Mouse (Mus musculus): Measurements from ENCODE around the gene D630003M21Rik. TPM values are rescaled to one million over a fixed set of nuclear protein-coding genes. Genes with fewer than 3 reads are reported as not detected.

Gene D630003M21Rik
- polyA plus RNA-seq, 1 experiment from 2014 or later = 5.3 TPM

DNA sequence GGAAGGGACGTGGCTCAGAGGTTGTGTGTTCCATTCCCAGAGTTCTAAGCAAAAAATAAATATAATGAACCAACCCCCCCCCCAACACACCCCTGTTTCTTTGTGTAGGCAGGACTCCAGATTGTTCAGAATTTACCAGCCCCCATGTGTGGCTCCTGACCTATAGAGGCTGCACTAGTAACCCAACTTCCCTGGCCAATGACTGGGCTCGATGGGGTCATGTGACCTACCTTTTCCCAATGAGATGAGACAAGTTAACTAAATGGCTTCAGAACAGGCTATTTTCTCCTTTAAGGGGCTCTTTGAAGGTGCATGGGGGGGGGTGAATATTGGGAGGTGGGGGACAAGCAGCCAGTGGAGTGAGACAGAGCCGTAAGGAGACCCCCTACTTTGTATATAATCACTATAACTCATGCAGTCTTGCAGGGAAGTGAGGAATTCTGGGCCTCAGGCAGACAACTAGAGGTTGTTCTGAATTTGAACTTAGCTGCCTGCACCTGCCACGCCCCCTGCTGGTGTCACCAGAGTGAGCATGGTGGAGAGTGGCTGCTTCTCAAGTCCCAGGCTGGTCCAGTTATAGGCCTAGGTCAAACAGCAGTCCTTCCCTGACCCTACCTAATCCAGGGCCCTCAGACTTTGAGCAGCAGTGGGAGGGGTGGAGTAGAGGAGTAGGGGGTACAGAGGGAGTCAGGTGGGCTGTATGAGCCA lies 17.1 kb downstream of the D630003M21Rik start:
- 66% methylated on average over 4 of the region's 4 CpGs for whole genome bisulfite sequencing
- ATAC-seq (ENCODE audit: borderline replicate concordance, extremely low read depth, low FRiP score, low TSS enrichment) = no peak

DNA sequence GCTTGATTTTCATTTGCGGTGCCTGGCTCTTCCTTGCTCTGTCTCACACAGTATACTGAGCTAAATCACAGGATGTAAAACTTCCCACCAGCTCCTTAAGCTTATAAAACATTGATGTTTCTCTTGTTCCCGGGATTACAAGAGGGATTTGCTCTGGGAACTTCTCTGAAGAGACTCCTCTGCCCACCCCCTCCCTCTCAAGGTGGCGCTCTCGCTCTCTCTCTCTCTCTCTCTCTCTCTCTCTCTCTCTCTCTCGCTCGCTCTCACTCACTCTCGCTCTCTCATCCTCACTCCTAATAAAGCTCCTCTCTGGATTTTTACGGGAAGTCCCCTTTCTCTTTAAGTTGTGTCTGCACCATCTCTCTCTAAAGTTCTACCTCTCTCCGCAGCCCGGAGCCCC lies 18.1 kb downstream of the D630003M21Rik start:
- Histone ChIP-seq H3K27ac (no peak overlapping the region), H3K9me3 (no peaks in the 10 kb centered on the region), H3K4me1 (peaks cover 34% of the 10 kb centered on the region), H3K4me2 (no peak overlapping the region; the same call in 1 of the 2 replicates), H3K36me3 (no peaks in the 10 kb centered on the region), H3K27me3 (no peaks in the 10 kb centered on the region), H3K9ac (0 out of 2 replicates have a peak overlapping the region, but pooled peaks have one; percentile 28), H3K4me3 (no peak overlapping the region)
- 29% methylated on average over 10 of the region's 10 CpGs for WGBS
- ATAC-seq (ENCODE audit: borderline replicate concordance, extremely low read depth, low FRiP score, low TSS enrichment) = no peak

More for the DNA sequence above, 17.1 kb downstream of the D630003M21Rik start:
- H3K9ac ChIP-seq = peak overlapping the region; percentile 28; the same call in 1 of the 2 replicates
- H3K36me3 ChIP-seq = no peaks in the 10 kb centered on the region
- no peak overlapping the region for H3K4me2 ChIP-seq
- H3K27me3 ChIP-seq = no peaks in the 10 kb centered on the region
- peaks cover 39% of the 10 kb centered on the region for H3K4me1 ChIP-seq
- H3K4me3 ChIP-seq = no peak overlapping the region
- no peak overlapping the region for H3K27ac ChIP-seq
- H3K9me3 ChIP-seq = no peaks in the 10 kb centered on the region

DNA sequence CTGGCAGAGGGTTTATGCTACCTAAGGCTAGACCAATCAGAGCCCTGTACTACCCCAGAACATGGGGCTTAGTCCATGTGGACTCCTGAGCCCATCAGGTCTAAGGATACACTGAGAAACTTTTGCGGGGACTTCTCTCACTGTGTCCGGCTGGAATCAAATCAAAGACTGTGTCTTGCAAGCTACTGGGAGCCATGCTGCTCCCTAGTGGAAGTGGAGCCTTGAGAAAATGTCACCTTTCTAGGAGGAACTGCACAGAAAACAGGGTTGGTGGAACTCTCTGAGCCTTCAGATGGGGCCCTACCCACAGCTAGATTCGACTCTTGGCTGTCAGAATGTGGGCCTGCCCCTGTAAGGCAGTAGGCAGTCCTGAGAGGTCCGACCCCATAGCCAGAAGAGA lies 18.5 kb downstream of the D630003M21Rik start:
- H3K27ac ChIP-seq = no peak overlapping the region
- H3K4me2 ChIP-seq = no peak overlapping the region
- peaks cover 31% of the 10 kb centered on the region for H3K4me1 ChIP-seq
- ATAC-seq (ENCODE audit: borderline replicate concordance, extremely low read depth, low FRiP score, low TSS enrichment) = no peak
- no peak overlapping the region for H3K4me3 ChIP-seq
- no peaks in the 10 kb centered on the region for H3K36me3 ChIP-seq
- no peaks in the 10 kb centered on the region for H3K9me3 ChIP-seq
- WGBS = 43% methylated on average over 4 of the region's 4 CpGs
- H3K9ac ChIP-seq = no peak overlapping the region
- no peaks in the 10 kb centered on the region for H3K27me3 ChIP-seq

DNA sequence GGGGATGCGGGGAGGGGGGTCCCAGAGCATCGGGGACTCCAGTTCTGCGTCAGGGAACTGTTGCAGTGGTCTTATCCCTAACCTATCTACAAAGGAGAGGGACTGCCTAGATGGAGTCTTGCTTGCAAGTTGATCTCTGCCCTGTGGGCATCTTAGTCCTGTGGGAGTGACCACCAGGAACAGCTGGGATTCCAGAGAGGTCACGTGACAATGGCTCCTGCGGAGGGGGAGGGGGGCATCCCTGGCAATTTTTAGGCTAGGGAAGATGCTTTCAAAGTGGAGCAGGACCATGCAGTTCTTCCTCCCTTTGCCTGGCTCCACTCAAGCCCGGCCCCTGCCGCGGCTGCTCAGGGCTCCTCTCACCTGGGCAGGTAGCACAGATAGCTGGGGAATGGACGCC lies 19.2 kb downstream of the D630003M21Rik start:
- no peak overlapping the region for H3K4me3 ChIP-seq
- 59% methylated on average over 9 of the region's 9 CpGs for WGBS
- no peaks in the 10 kb centered on the region for H3K36me3 ChIP-seq
- ATAC-seq (ENCODE audit: borderline replicate concordance, extremely low read depth, low FRiP score, low TSS enrichment) = no peak
- no peaks in the 10 kb centered on the region for H3K9me3 ChIP-seq
- no peak overlapping the region for H3K4me2 ChIP-seq
- no peaks in the 10 kb centered on the region for H3K27me3 ChIP-seq
- H3K27ac ChIP-seq = no peak overlapping the region
- H3K4me1 ChIP-seq = peaks cover 23% of the 10 kb centered on the region
- no peak overlapping the region for H3K9ac ChIP-seq

DNA sequence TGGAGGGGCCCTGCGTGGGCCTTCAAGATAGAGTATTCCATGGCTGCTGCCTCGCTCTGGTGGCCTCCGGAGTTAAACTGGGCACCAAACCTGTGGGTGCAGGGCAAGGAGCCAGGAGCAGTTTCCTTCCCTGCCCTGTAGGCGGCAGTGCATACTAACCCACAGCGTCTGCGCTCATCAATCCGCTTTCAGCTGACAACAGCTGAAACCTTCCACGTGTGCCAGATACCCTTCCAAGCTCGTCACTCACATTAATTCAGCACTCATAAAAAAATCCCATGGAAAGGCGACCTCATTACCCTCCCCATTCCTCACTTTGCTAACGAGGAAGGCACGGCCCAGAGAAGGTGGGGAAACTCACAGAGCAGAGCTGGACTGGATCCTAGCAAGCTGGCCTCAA lies 21.2 kb downstream of the D630003M21Rik start:
- no peak overlapping the region for H3K9ac ChIP-seq
- H3K9me3 ChIP-seq = no peaks in the 10 kb centered on the region

DNA sequence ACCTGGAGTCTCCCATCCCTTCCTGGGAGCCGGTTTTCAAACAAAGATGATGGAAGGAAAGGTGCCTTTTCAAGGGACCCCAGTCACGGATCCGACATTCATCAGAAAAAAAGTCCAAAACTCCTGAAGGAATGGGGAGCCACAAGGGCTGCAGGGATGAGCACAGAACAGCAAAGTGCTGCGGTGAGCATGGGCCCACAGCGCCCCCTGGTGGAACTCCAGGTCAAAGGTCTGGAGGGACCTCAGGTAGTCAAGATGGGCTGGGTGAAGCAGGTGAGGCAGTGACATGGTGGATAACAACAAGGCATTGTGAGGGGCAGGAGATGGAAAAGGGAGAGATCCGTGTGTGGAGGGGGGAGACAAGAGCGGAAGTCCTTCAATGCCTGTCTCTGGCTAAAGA lies 24.9 kb downstream of the D630003M21Rik start:
- ATAC-seq (ENCODE audit: borderline replicate concordance, extremely low read depth, low FRiP score, low TSS enrichment) = no peak
- Histone ChIP-seq H3K4me3 (no peak overlapping the region), H3K36me3 (no peaks in the 10 kb centered on the region), H3K27ac (no peak overlapping the region), H3K9ac (no peak overlapping the region), H3K4me2 (no peak overlapping the region), H3K4me1 (peaks cover 8% of the 10 kb centered on the region; the same call in 1 of the 2 replicates), H3K9me3 (no peaks in the 10 kb centered on the region), H3K27me3 (no peaks in the 10 kb centered on the region)
- 7% methylated on average over 7 of the region's 7 CpGs for WGBS

More for the DNA sequence above, 21.2 kb downstream of the D630003M21Rik start:
- Histone ChIP-seq H3K27ac (no peak overlapping the region), H3K4me2 (no peak overlapping the region), H3K4me3 (no peak overlapping the region), H3K27me3 (no peaks in the 10 kb centered on the region), H3K4me1 (peaks cover 22% of the 10 kb centered on the region), H3K36me3 (no peaks in the 10 kb centered on the region)
- ATAC-seq (ENCODE audit: borderline replicate concordance, extremely low read depth, low FRiP score, low TSS enrichment) = no peak; the same call in 1 of the 2 replicates
- 9% methylated on average over 12 of the region's 12 CpGs for WGBS

DNA sequence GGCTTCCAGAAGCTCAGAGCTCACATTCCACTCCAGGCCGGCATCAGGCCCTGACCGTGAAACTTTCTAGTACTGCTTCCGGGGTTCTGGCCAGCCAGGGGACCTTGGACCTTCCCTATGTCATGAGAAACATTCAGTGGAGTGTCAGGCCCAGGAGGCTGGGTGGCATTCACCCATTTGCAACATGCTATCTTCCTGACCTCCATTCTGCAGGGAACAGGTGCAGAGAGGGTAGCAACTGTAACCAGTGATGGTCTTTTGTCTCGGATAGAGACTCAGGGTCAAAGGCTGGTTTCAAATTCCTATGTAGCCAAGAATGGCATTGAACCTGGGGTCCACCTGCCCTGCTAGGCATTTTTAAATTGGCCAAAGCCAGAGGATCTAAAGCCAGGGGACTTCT lies 25.3 kb downstream of the D630003M21Rik start:
- no peaks in the 10 kb centered on the region for H3K27me3 ChIP-seq
- no peaks in the 10 kb centered on the region for H3K9me3 ChIP-seq
- no peaks in the 10 kb centered on the region for H3K36me3 ChIP-seq
- peaks cover 8% of the 10 kb centered on the region; the same call in 1 of the 2 replicates for H3K4me1 ChIP-seq
- no peak for ATAC-seq (ENCODE audit: borderline replicate concordance, extremely low read depth, low FRiP score, low TSS enrichment)
- no peak overlapping the region for H3K4me3 ChIP-seq
- WGBS = 76% methylated on average over 4 of the region's 4 CpGs
- H3K9ac ChIP-seq = no peak overlapping the region
- H3K4me2 ChIP-seq = no peak overlapping the region
- no peak overlapping the region for H3K27ac ChIP-seq

DNA sequence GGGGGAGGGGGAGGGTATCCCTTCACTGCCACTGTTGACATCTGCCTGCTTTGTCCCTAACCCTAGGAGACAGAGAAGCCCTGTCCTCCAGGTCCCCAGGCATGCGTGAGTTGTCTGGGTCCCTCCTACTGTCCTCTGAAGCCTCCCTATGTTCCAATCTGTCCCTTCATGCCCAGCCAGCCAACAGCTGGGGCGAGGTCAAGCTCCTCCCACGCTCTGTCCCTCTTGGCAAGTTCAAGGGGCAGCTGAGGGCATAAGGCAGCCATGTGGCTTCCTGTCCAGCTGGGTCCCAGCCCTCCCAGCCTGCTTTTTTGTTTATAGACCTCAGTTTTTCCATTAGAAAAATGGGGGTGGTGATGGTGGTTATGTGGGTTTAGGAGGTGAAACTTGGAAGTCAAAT lies 29.7 kb downstream of the D630003M21Rik start:
- no peak for ATAC-seq (ENCODE audit: borderline replicate concordance, extremely low read depth, low FRiP score, low TSS enrichment)
- WGBS = 57% methylated on average over 3 of the region's 3 CpGs
- Histone ChIP-seq H3K4me1 (peaks cover 12% of the 10 kb centered on the region; the same call in 1 of the 2 replicates), H3K36me3 (no peaks in the 10 kb centered on the region), H3K9ac (no peak overlapping the region), H3K9me3 (no peaks in the 10 kb centered on the region), H3K27me3 (no peaks in the 10 kb centered on the region), H3K27ac (no peak overlapping the region), H3K4me3 (no peak overlapping the region), H3K4me2 (no peak overlapping the region)

DNA sequence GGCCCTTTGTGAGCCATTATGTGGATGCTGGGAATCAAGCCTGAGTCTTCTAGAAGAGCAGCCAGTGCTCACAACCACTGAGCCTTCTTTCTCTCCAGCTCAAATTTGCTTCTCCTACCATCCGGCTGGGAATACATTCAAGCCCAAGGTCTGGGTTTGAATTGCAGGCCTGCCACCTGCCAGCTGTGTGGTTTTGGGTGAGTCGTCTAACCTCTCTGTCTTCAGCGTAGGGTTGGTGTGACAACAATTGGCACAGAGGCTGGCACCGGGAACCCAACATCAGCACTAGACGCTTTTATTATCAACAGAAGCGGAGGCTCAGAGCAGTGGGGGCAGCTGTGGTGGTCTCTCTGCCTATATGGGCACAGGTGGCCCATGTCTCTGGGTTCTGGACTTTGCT lies 30.2 kb downstream of the D630003M21Rik start:
- H3K9ac ChIP-seq = no peak overlapping the region
- no peak for ATAC-seq (ENCODE audit: borderline replicate concordance, extremely low read depth, low FRiP score, low TSS enrichment)
- no peaks in the 10 kb centered on the region for H3K9me3 ChIP-seq
- no peaks in the 10 kb centered on the region for H3K27me3 ChIP-seq
- H3K27ac ChIP-seq = no peak overlapping the region
- peaks cover 13% of the 10 kb centered on the region; the same call in 1 of the 2 replicates for H3K4me1 ChIP-seq
- H3K4me2 ChIP-seq = no peak overlapping the region
- H3K36me3 ChIP-seq = no peaks in the 10 kb centered on the region
- 86% methylated on average over 6 of the region's 6 CpGs for WGBS
- no peak overlapping the region for H3K4me3 ChIP-seq

DNA sequence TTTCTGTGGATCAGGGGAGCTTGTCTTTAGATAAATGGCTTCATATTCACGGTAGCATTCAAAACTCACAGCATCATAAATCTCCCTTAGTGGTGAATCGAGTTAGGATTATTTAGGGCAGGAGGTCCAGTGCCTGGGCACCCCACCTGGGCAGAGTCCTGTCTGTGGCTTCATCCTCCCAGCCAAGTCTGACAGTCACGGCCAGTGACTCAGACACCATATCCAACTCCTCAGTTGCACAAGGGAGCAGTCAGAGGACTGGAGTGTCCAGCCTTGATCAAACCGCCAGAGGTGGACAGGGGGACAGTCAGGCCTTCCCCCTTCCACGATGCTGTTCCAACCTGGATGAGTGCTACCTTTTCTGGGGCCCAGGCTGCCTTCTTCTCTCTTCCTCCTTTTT lies 31.1 kb downstream of the D630003M21Rik start:
- no peaks in the 10 kb centered on the region for H3K36me3 ChIP-seq
- H3K27ac ChIP-seq = no peak overlapping the region
- no peaks in the 10 kb centered on the region for H3K9me3 ChIP-seq
- peaks cover 13% of the 10 kb centered on the region; the same call in 1 of the 2 replicates for H3K4me1 ChIP-seq
- ATAC-seq (ENCODE audit: borderline replicate concordance, extremely low read depth, low FRiP score, low TSS enrichment) = no peak
- no peak overlapping the region for H3K4me2 ChIP-seq
- no peaks in the 10 kb centered on the region for H3K27me3 ChIP-seq
- no peak overlapping the region for H3K9ac ChIP-seq
- no peak overlapping the region for H3K4me3 ChIP-seq
- 76% methylated on average over 5 of the region's 5 CpGs for WGBS

DNA sequence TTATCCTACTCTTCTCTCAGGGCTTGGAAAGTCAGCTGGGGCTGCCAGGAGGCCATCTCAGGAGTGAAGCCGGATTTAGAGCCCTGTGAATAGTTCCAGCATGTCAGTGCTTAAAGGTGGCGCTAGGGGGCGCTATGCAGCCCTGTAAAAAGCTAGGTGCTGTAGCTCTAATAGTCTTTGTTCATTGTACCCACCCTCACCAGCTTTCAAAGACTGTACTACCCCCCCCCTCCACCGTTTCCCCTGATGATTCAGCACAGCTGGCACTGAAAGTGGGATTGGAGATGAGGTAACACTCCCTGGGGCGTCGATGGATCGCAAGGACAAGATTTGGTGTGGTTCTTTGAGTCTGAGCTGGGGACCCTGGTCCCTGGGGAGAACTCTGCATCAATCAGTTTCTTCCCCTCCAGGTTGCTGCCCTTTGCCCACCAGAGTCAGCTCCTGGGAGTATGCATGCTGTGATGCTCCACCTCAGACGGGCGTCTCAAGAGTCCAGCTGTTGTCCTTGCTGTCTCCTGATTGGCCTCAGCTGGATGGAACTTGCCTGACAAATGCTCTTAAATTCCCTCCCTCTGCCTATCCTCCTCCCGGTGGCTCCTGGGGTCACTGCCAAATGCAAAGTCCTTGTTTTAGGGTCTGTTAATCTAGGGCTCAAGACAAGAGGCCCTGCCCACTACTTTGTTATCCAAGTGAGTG lies 33.9 kb downstream of the D630003M21Rik start:
- Histone ChIP-seq H3K4me3 (no peak overlapping the region), H3K4me2 (no peak overlapping the region), H3K4me1 (peaks cover 35% of the 10 kb centered on the region), H3K27me3 (no peaks in the 10 kb centered on the region), H3K9me3 (no peaks in the 10 kb centered on the region), H3K27ac (peak overlapping the region; percentile 45), H3K36me3 (no peaks in the 10 kb centered on the region), H3K9ac (no peak overlapping the region)
- 22% methylated on average over 10 of the region's 10 CpGs for WGBS
- peak; percentile 25 for ATAC-seq (ENCODE audit: borderline replicate concordance, extremely low read depth, low FRiP score, low TSS enrichment)

DNA sequence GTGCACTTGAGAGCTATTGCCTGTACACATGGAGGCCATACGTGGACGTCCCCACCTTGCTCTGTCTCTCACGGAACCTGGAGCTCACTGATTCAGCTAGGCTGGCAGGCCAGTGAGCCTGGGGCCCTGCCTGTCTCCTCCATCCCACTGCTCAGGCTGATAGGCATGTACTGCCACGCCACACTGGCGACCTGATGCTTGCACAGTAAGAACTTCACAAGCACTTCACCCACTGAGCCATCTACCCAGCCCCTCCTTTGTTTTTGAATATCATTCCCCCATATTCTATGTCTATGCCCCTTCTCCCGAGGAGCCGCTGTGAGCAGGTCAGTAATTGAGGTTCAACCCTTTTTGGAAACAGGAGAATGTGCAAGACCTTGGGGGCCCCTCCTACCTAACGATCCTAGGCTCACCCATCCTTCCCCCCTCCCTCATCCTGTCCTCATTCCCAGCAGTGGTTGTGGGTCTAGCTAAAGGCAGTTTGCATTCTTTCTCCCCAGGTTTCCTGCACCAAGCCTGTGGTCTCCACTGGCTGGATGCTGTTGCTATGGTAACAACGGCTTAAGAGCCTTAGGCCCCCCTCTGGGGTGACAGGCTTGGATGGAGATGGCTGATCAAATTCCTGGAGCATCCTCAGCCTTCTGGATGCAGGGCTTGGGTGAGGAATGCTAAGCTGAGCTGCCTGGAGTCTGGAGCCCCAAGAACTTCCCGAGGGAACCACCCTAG lies 35.2 kb downstream of the D630003M21Rik start:
- no peak overlapping the region for H3K9ac ChIP-seq
- no peaks in the 10 kb centered on the region for H3K27me3 ChIP-seq
- H3K36me3 ChIP-seq = no peaks in the 10 kb centered on the region
- no peak for ATAC-seq (ENCODE audit: borderline replicate concordance, extremely low read depth, low FRiP score, low TSS enrichment)
- 54% methylated on average over 10 of the region's 10 CpGs for WGBS
- no peaks in the 10 kb centered on the region for H3K9me3 ChIP-seq
- no peak overlapping the region for H3K27ac ChIP-seq
- H3K4me3 ChIP-seq = no peak overlapping the region
- H3K4me2 ChIP-seq = no peak overlapping the region
- H3K4me1 ChIP-seq = peaks cover 45% of the 10 kb centered on the region
